Mouse (Mus musculus) kidney, postnatal 0 days (tissue): Measurements from ENCODE around the gene Mfap1a. TPM values are rescaled to one million over a fixed set of nuclear protein-coding genes. Genes with fewer than 3 reads are reported as not detected.
"Not testable (repeated sequence)": the region's sequence is repeated elsewhere in the genome, so short reads cannot be mapped to it uniquely, and the experiment has no call there.

Experiments
- ATAC-seq: fragments of 200-750 bp; cut with Nextera tagmentation; replicated peaks from 2 replicates; pipeline ENCODE4 v1.8.0; 2017; ENCODE audit warnings: low read depth, moderate number of reproducible peaks, moderate TSS enrichment, moderate library complexity; ENCODE audit not compliant: low FRiP score
- DNase-seq: peaks from one replicate; pipeline ENCODE4 v3.0.0-alpha.2; 2016; ENCODE audit warnings: low spot score
- H3K27ac ChIP-seq: fragments of 300-500 bp; sonication (generic); 2 replicates; pipeline ENCODE4 v1.5.1; 2014; ENCODE audit warnings: mild to moderate bottlenecking
- H3K27me3 ChIP-seq: fragments of 300-500 bp; sonication (generic); 2 replicates; pipeline ENCODE4 v1.6.1; 2014; ENCODE audit warnings: low read length, mixed read lengths; ENCODE audit not compliant: insufficient read depth
- H3K36me3 ChIP-seq: fragments of 300-500 bp; sonication (generic); 2 replicates; pipeline ENCODE4 v1.6.1; 2014; ENCODE audit warnings: low read length, mixed read lengths; ENCODE audit not compliant: insufficient read depth
- H3K4me1 ChIP-seq: fragments of 300-500 bp; sonication (generic); replicated peaks from 2 replicates; pipeline ENCODE4 v1.6.1; 2014; ENCODE audit warnings: antibody characterized with exemption, low read length, mixed read lengths; ENCODE audit not compliant: insufficient read depth
- H3K4me2 ChIP-seq: fragments of 300-500 bp; sonication (generic); 2 replicates; pipeline ENCODE4 v1.6.1; 2014; ENCODE audit warnings: mild to moderate bottlenecking, low read length, moderate library complexity, mixed read lengths
- H3K4me3 ChIP-seq: fragments of 300-500 bp; sonication (generic); replicated peaks from 2 replicates; pipeline ENCODE4 v1.5.1; 2014; ENCODE audit warnings: low read depth, low read length
- H3K9ac ChIP-seq: fragments of 300-500 bp; sonication (generic); 2 replicates; pipeline ENCODE4 v1.6.1; 2014; ENCODE audit warnings: low read depth, low read length
- H3K9me3 ChIP-seq: fragments of 300-500 bp; sonication (generic); replicated peaks from 2 replicates; pipeline ENCODE4 v1.6.1; 2016; ENCODE audit warnings: low read length, inconsistent platforms, mixed read lengths
- CTCF ChIP-seq: IDR thresholded peaks from 2 replicates; pipeline ENCODE4 v1.5.1; 2016; ENCODE audit warnings: antibody characterized with exemption, low read depth, mild to moderate bottlenecking, moderate library complexity
- WGBS: fragments of 180-500 bp; shearing (Covaris S2); extraction: QIAGEN DNeasy Blood & Tissue Kit; methylation state at CpG from one replicate; pipeline ENCODE4 v1.1.7; 2014; 5-methylcytosine and 5-hydroxymethylcytosine counted together
- polyA plus RNA-seq: library from polyadenylated mRNA; unstranded; fragments of >200 nt; fragmentation: Nextera tagmentation; extraction: Ambion mirVana; gene quantifications from 2 replicates; pipeline ENCODE4 v1.2.1, GENCODE M21; 2015

Gene Mfap1a
- polyA plus RNA-seq, 1 experiment from 2014 or later, result 16.6 TPM

GRCm38 (mm10) chr2:121522006-121522405 lies 15.5 kb upstream of the Mfap1a start:
- Histone ChIP-seq H3K27me3 (no peaks in the 10 kb centered on the region), H3K4me3 (no peak overlapping the region), H3K27ac (no peak overlapping the region), H3K36me3 (no peaks in the 10 kb centered on the region; the same call in 1 of the 2 replicates), H3K9ac (no peak overlapping the region), H3K4me2 (no peak overlapping the region), H3K9me3 (no peaks in the 10 kb centered on the region), H3K4me1 (no peaks in the 10 kb centered on the region)
- no peak for ATAC-seq
- TF ChIP-seq CTCF, result no peak
- DNase-seq, result no peak
- WGBS, result 70% methylated on average over 2 of the region's 2 CpGs

GRCm38 (mm10) chr2:121518711-121519110 lies 12.2 kb upstream of the Mfap1a start:
- H3K27ac ChIP-seq, H3K36me3 ChIP-seq, H3K4me1 ChIP-seq, ATAC-seq, H3K4me3 ChIP-seq, H3K4me2 ChIP-seq, DNase-seq, H3K9me3 ChIP-seq, H3K9ac ChIP-seq, H3K27me3 ChIP-seq: not testable (repeated sequence)
- 86% methylated on average over 4 of the region's 4 CpGs for WGBS

GRCm38 (mm10) chr2:121518106-121518505 lies 11.6 kb upstream of the Mfap1a start:
- Histone ChIP-seq H3K36me3 (0 out of 2 replicates have a peak, but pooled peaks cover 3% of the 10 kb centered on the region), H3K27ac (no peak overlapping the region), H3K9me3 (no peaks in the 10 kb centered on the region), H3K4me1 (no peaks in the 10 kb centered on the region), H3K9ac (no peak overlapping the region), H3K4me3 (no peak overlapping the region), H3K27me3 (no peaks in the 10 kb centered on the region), H3K4me2 (no peak overlapping the region)
- ATAC-seq (no peak), DNase-seq (no peak)
- TF ChIP-seq CTCF, result no peak
- WGBS, result 88% methylated on average over 5 of the region's 5 CpGs

GRCm38 (mm10) chr2:121514211-121514610 lies 7.7 kb upstream of the Mfap1a start:
- Histone ChIP-seq H3K27me3 (no peaks in the 10 kb centered on the region), H3K4me1 (no peaks in the 10 kb centered on the region; the same call in 1 of the 2 replicates), H3K9ac (0 out of 2 replicates have a peak overlapping the region, but pooled peaks have one; percentile 18), H3K27ac (no peak overlapping the region), H3K36me3 (0 out of 2 replicates have a peak, but pooled peaks cover 7% of the 10 kb centered on the region), H3K9me3 (no peaks in the 10 kb centered on the region), H3K4me3 (no peak overlapping the region), H3K4me2 (no peak overlapping the region)
- DNase-seq (no peak), ATAC-seq (no peak)
- WGBS, result 93% methylated on average over 4 of the region's 4 CpGs
- TF ChIP-seq CTCF, result no peak

GRCm38 (mm10) chr2:121512991-121513765 lies 6.7 kb upstream of the Mfap1a start:
- DNase-seq, H3K4me1 ChIP-seq, H3K27ac ChIP-seq, H3K27me3 ChIP-seq, H3K9ac ChIP-seq, H3K4me2 ChIP-seq, H3K36me3 ChIP-seq, H3K9me3 ChIP-seq, ATAC-seq, H3K4me3 ChIP-seq: not testable (repeated sequence)
- 91% methylated on average over 4 of the region's 5 CpGs for WGBS

- H3K9me3 ChIP-seq, result no peaks in the 10 kb centered on the region
- TF ChIP-seq CTCF, result no peak
- 0 out of 2 replicates have a peak, but pooled peaks cover 7% of the 10 kb centered on the region for H3K36me3 ChIP-seq
- no peak overlapping the region for H3K9ac ChIP-seq
- no peak for ATAC-seq
- H3K4me3 ChIP-seq, result no peak overlapping the region
- DNase-seq, result no peak
- H3K4me1 ChIP-seq, result peaks cover 6% of the 10 kb centered on the region
- 95% methylated on average over 8 of the region's 8 CpGs for WGBS
- H3K27me3 ChIP-seq, result no peaks in the 10 kb centered on the region
- H3K27ac ChIP-seq, result no peak overlapping the region
- H3K4me2 ChIP-seq, result no peak overlapping the region
Measured at GRCm38 (mm10) chr2:121511401-121511800, 4.9 kb upstream of the Mfap1a start.
